Mouse (Mus musculus): Measurements from ENCODE around the gene Rbm20.

The Rbm20 gene

GRCm38 (mm10) chr19:53810584-53810983, 133.5 kb downstream of the Rbm20 start:
- DNase-seq (ENCODE audit: low read depth, low spot score) = no peak

GRCm38 (mm10) chr19:53813576-53813975, 136.5 kb downstream of the Rbm20 start:
- DNase-seq (ENCODE audit: low read depth, low spot score) = no peak

- no peak for DNase-seq (ENCODE audit: low read depth, low spot score)
These were observed 138.6 kb downstream of the Rbm20 start for GRCm38 (mm10) chr19:53815714-53816113.

GRCm38 (mm10) chr19:53816242-53816641, 139.1 kb downstream of the Rbm20 start:
- no peak for DNase-seq (ENCODE audit: low read depth, low spot score)

GRCm38 (mm10) chr19:53819299-53819698, 142.2 kb downstream of the Rbm20 start:
- no peak for DNase-seq (ENCODE audit: low read depth, low spot score)

GRCm38 (mm10) chr19:53821241-53822120, 144.4 kb downstream of the Rbm20 start:
- peak; percentile 48 for DNase-seq (ENCODE audit: low read depth, low spot score)

GRCm38 (mm10) chr19:53823847-53824246, 146.7 kb downstream of the Rbm20 start:
- DNase-seq (ENCODE audit: low read depth, low spot score) = no peak

GRCm38 (mm10) chr19:53824872-53825680, 148.0 kb downstream of the Rbm20 start:
- DNase-seq (ENCODE audit: low read depth, low spot score) = no peak

GRCm38 (mm10) chr19:53829990-53830389, 152.9 kb downstream of the Rbm20 start:
- DNase-seq (ENCODE audit: low read depth, low spot score) = no peak

GRCm38 (mm10) chr19:53830407-53831163, 153.5 kb downstream of the Rbm20 start:
- peak; percentile 66 for DNase-seq (ENCODE audit: low read depth, low spot score)

GRCm38 (mm10) chr19:53831164-53831448, 154.0 kb downstream of the Rbm20 start:
- no peak for DNase-seq (ENCODE audit: low read depth, low spot score)

GRCm38 (mm10) chr19:53832512-53832911, 155.4 kb downstream of the Rbm20 start:
- peak; percentile 61 for DNase-seq (ENCODE audit: low read depth, low spot score)

GRCm38 (mm10) chr19:53833745-53834369, 156.8 kb downstream of the Rbm20 start:
- no peak for DNase-seq (ENCODE audit: low read depth, low spot score)

- no peak for DNase-seq (ENCODE audit: low read depth, low spot score)
These were observed 159.7 kb downstream of the Rbm20 start for GRCm38 (mm10) chr19:53836569-53837454.

- no peak for DNase-seq (ENCODE audit: low read depth, low spot score)
These were observed 161.7 kb downstream of the Rbm20 start for GRCm38 (mm10) chr19:53838850-53839249.

GRCm38 (mm10) chr19:53839837-53840236, 162.7 kb downstream of the Rbm20 start:
- no peak for DNase-seq (ENCODE audit: low read depth, low spot score)

GRCm38 (mm10) chr19:53841915-53842314, 164.8 kb downstream of the Rbm20 start:
- DNase-seq (ENCODE audit: low read depth, low spot score) = no peak

- DNase-seq (ENCODE audit: low read depth, low spot score) = no peak
These were observed 166.9 kb downstream of the Rbm20 start for GRCm38 (mm10) chr19:53843972-53844371.

- DNase-seq (ENCODE audit: low read depth, low spot score) = no peak
These were observed 171.3 kb downstream of the Rbm20 start for GRCm38 (mm10) chr19:53848272-53848995.
